19 mouse cellular contexts compared by ENCODE assay signal in the genomic region with DNA sequence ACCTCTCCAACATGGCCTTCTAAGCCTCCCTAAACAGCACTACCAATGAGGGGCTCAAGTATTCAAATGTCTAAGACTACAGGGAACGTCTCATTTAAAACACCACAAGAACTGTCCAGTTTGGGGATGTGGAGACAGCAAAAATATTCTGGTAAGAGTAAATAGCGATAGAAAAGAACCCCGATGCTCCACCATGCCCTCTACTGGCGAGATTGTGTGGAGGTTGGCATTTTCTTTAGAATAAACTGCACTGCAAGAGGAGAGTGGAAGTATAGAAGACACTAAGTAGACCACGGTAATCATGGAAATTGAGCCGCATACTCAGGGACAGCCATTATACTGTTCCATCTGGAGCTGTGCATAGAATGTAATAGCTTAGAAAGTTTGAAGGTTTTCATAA. TPM values are rescaled to one million over a fixed set of nuclear protein-coding genes. Genes with fewer than 3 reads are reported as not detected.
A peak's percentile ranks its signal among the peaks of the same experiment; 100 is the strongest.
DNase-seq lines count a peak whose midpoint lies in the region; ATAC-seq and TF ChIP-seq lines count a peak whose summit lies in the region.
"Had no signal": no experiment of that assay in that cellular context is flagged by ENCODE, and none has a peak within 500 bp of the region (broad histone marks: within the 10 kb centered on the region; RNA-seq: fewer than 3 reads in every experiment).

No protein-coding gene starts in this region.

- ATAC-seq in hindbrain, postnatal 0 days: no peak
- no peak for ATAC-seq in hindbrain, embryonic 12.5 days (ENCODE audit: low FRiP score)
- no peak for ATAC-seq in lung, postnatal 0 days
- no peak for ATAC-seq in midbrain, embryonic 14.5 days (ENCODE audit: low FRiP score, low TSS enrichment)
- ATAC-seq: hindbrain, embryonic 16.5 days had no signal

- no peak for TF ChIP-seq POLR2A in lung, adult 2 months (IDR thresholded peaks at IDR 0.05; ENCODE audit: borderline replicate concordance, extremely low read depth, low read depth, low read length)

- no peak overlapping the region for H3K4me3 ChIP-seq in hindbrain, postnatal 0 days (ENCODE audit: low read length)
- H3K4me3 ChIP-seq in hindbrain, embryonic 12.5 days: no peak overlapping the region
- H3K4me3 ChIP-seq in lung, postnatal 0 days (ENCODE audit: low read depth, low read length): no peak overlapping the region
- no peak overlapping the region for H3K4me3 ChIP-seq in lung, adult 2 months (replicated peaks; ENCODE audit: extremely low read depth, low read depth, low read length)
- H3K4me3 ChIP-seq in midbrain, embryonic 14.5 days (replicated peaks; ENCODE audit: low read depth, low read length): no peak overlapping the region
- H3K4me3 ChIP-seq: embryonic facial prominence, embryonic 12.5 days; limb, embryonic 13.5 days; neural tube, embryonic 13.5 days; stomach, embryonic 15.5 days had no signal

- no peak for TF ChIP-seq EP300 in lung, postnatal 0 days (IDR thresholded peaks at IDR 0.05)

- H3K27ac ChIP-seq in hindbrain, postnatal 0 days: no peak overlapping the region
- H3K27ac ChIP-seq in hindbrain, embryonic 12.5 days: no peak overlapping the region
- no peak overlapping the region for H3K27ac ChIP-seq in lung, postnatal 0 days (ENCODE audit: low read length)
- H3K27ac ChIP-seq in midbrain, embryonic 14.5 days (replicated peaks; ENCODE audit: low read depth, low read length): no peak overlapping the region
- H3K27ac ChIP-seq: embryonic facial prominence, embryonic 12.5 days; limb, embryonic 13.5 days; neural tube, embryonic 13.5 days; stomach, embryonic 15.5 days had no signal

- H3K4me2 ChIP-seq in hindbrain, postnatal 0 days (ENCODE audit: low read depth, low read length): no peak overlapping the region
- H3K4me2 ChIP-seq in hindbrain, embryonic 12.5 days (replicated peaks): no peak overlapping the region
- no peak overlapping the region for H3K4me2 ChIP-seq in lung, postnatal 0 days (replicated peaks; ENCODE audit: low read depth, low read length)
- H3K4me2 ChIP-seq in midbrain, embryonic 14.5 days (ENCODE audit: low read length): no peak overlapping the region
- H3K4me2 ChIP-seq: embryonic facial prominence, embryonic 12.5 days; limb, embryonic 13.5 days; neural tube, embryonic 13.5 days; stomach, embryonic 15.5 days had no signal

- TF ChIP-seq CTCF in hindbrain, postnatal 0 days (IDR thresholded peaks at IDR 0.05; ENCODE audit: low read depth): peak; percentile 23; the same call in 1 of the 2 replicates
- TF ChIP-seq CTCF in lung, postnatal 0 days (IDR thresholded peaks at IDR 0.05): peak; percentile 48
- TF ChIP-seq CTCF in lung, adult 2 months (IDR thresholded peaks at IDR 0.05; ENCODE audit: insufficient read depth, low read length): no peak

- no peaks in the 10 kb centered on the region for H3K27me3 ChIP-seq in hindbrain, postnatal 0 days (ENCODE audit: insufficient read depth, low read length)
- H3K27me3 ChIP-seq in hindbrain, embryonic 12.5 days: no peaks in the 10 kb centered on the region; the same call in 1 of the 2 replicates
- no peaks in the 10 kb centered on the region for H3K27me3 ChIP-seq in lung, postnatal 0 days (replicated peaks; ENCODE audit: insufficient read depth, low read length)
- no peaks in the 10 kb centered on the region for H3K27me3 ChIP-seq in splenic B cell, adult 2 months (ENCODE audit: control insufficient read depth, insufficient read depth, low read length, poor library complexity, severe bottlenecking)
- no peaks in the 10 kb centered on the region for H3K27me3 ChIP-seq in midbrain, embryonic 14.5 days (ENCODE audit: control insufficient read depth, insufficient read depth, low read length)
- H3K27me3 ChIP-seq: embryonic facial prominence, embryonic 12.5 days; limb, embryonic 13.5 days; neural tube, embryonic 13.5 days; stomach, embryonic 15.5 days had no signal

- DNase-seq in hindbrain, postnatal 0 days (ENCODE audit: low spot score): no peak
- DNase-seq in lung, postnatal 0 days (ENCODE audit: low spot score): no peak
- no peak for DNase-seq in lung, adult 2 months
- DNase-seq in ES-CJ7 (ENCODE audit: low read depth, low spot score): peak; percentile 21
- peak; percentile 36 for DNase-seq in splenic B cell, adult 2 months (ENCODE audit: low read depth, low spot score)
- DNase-seq in midbrain, embryonic 14.5 days: no peak
- no peak for DNase-seq in embryo, embryonic 9.5 days (ENCODE audit: extremely low spot score)
- DNase-seq: adrenal gland, postnatal 14 days; cerebellum, postnatal 14 days; heart, adult 18-20 months; heart, postnatal 10 days; kidney, postnatal 10 days; lung, postnatal 4 days had no signal

- H3K36me3 ChIP-seq in hindbrain, postnatal 0 days (ENCODE audit: insufficient read depth, low read length): no peaks in the 10 kb centered on the region
- no peaks in the 10 kb centered on the region for H3K36me3 ChIP-seq in hindbrain, embryonic 12.5 days
- H3K36me3 ChIP-seq in lung, postnatal 0 days (ENCODE audit: insufficient read depth, low read length): no peaks in the 10 kb centered on the region
- H3K36me3 ChIP-seq in splenic B cell, adult 2 months (ENCODE audit: control insufficient read depth, insufficient read depth, low read length, poor library complexity, severe bottlenecking): no peaks in the 10 kb centered on the region
- no peaks in the 10 kb centered on the region for H3K36me3 ChIP-seq in midbrain, embryonic 14.5 days (ENCODE audit: control insufficient read depth, insufficient read depth, low read length)
- H3K36me3 ChIP-seq: embryonic facial prominence, embryonic 12.5 days; limb, embryonic 13.5 days; neural tube, embryonic 13.5 days; stomach, embryonic 15.5 days had no signal

- H3K4me1 ChIP-seq in hindbrain, postnatal 0 days (ENCODE audit: insufficient read depth, low read length): no peaks in the 10 kb centered on the region
- H3K4me1 ChIP-seq in hindbrain, embryonic 12.5 days: peaks cover 21% of the 10 kb centered on the region
- peaks cover 3% of the 10 kb centered on the region; the same call in 1 of the 2 replicates for H3K4me1 ChIP-seq in lung, postnatal 0 days (ENCODE audit: insufficient read depth, low read depth, low read length)
- H3K4me1 ChIP-seq in lung, adult 2 months (ENCODE audit: control insufficient read depth, insufficient read depth, low read length): no peaks in the 10 kb centered on the region
- H3K4me1 ChIP-seq in midbrain, embryonic 14.5 days (ENCODE audit: control insufficient read depth, insufficient read depth, low read length): peaks cover 14% of the 10 kb centered on the region

- WGBS in hindbrain, postnatal 0 days: 85% methylated on average over 6 of the region's 6 CpGs
- WGBS in hindbrain, embryonic 12.5 days: 86% methylated on average over 6 of the region's 6 CpGs
- 88% methylated on average over 6 of the region's 6 CpGs for WGBS in lung, postnatal 0 days
- WGBS in lung, adult 2 months: 87% methylated on average over 6 of the region's 6 CpGs
- WGBS in midbrain, embryonic 14.5 days: 85% methylated on average over 6 of the region's 6 CpGs

- H3K9me3 ChIP-seq in hindbrain, postnatal 0 days (ENCODE audit: low read length): no peaks in the 10 kb centered on the region
- no peaks in the 10 kb centered on the region for H3K9me3 ChIP-seq in hindbrain, embryonic 12.5 days (replicated peaks)
- no peaks in the 10 kb centered on the region for H3K9me3 ChIP-seq in lung, postnatal 0 days (ENCODE audit: low read length)
- H3K9me3 ChIP-seq in midbrain, embryonic 14.5 days (ENCODE audit: control insufficient read depth, low read length): no peaks in the 10 kb centered on the region
- H3K9me3 ChIP-seq: embryonic facial prominence, embryonic 12.5 days; limb, embryonic 13.5 days; neural tube, embryonic 13.5 days; stomach, embryonic 15.5 days had no signal

- H3K9ac ChIP-seq in hindbrain, postnatal 0 days (replicated peaks; ENCODE audit: low read length): no peak overlapping the region
- H3K9ac ChIP-seq in hindbrain, embryonic 12.5 days: no peak overlapping the region
- H3K9ac ChIP-seq in lung, postnatal 0 days (replicated peaks; ENCODE audit: low read depth): no peak overlapping the region
- H3K9ac ChIP-seq in midbrain, embryonic 14.5 days (replicated peaks; ENCODE audit: low read length): no peak overlapping the region
- H3K9ac ChIP-seq: embryonic facial prominence, embryonic 12.5 days; limb, embryonic 13.5 days; neural tube, embryonic 13.5 days; stomach, embryonic 15.5 days had no signal

RNA-seq across cellular contexts. Expression of gene Trub1, which starts 38.8 kb away (rescaled TPM):
- total RNA-seq in hindbrain, postnatal 0 days (2014; rRNA removed): 12.7 TPM in 2 replicates
- 13.8 and 14.0 TPM in 2 replicates for polyA plus RNA-seq in hindbrain, postnatal 0 days (2015; fragmentation: Nextera tagmentation; extraction: Ambion mirVana)
- polyA plus RNA-seq in hindbrain, embryonic 12.5 days (2016; fragmentation: Nextera tagmentation; extraction: Ambion mirVana): 15.9 and 18.9 TPM in 2 replicates
- polyA plus RNA-seq in lung, postnatal 0 days (2015; fragmentation: Nextera tagmentation; extraction: Ambion mirVana): 8.5 and 9.0 TPM in 2 replicates
- polyA plus RNA-seq in lung, adult 2 months (2012; rRNA removed): 2.8 and 3.4 TPM in 2 replicates
- 13.1 and 15.6 TPM in 2 replicates for polyA plus RNA-seq in midbrain, embryonic 14.5 days (2014; fragmentation: Nextera tagmentation; extraction: Ambion mirVana)

RNA-seq across cellular contexts. Expression of gene Fam160b1, which starts 53.4 kb away (rescaled TPM):
- 18.2 and 19.7 TPM in 2 replicates for total RNA-seq in hindbrain, postnatal 0 days (2014; rRNA removed)
- 10.9 and 11.2 TPM in 2 replicates for polyA plus RNA-seq in hindbrain, postnatal 0 days (2015; fragmentation: Nextera tagmentation; extraction: Ambion mirVana)
- polyA plus RNA-seq in hindbrain, embryonic 12.5 days (2016; fragmentation: Nextera tagmentation; extraction: Ambion mirVana): 19.6 TPM in 2 replicates
- polyA plus RNA-seq in lung, postnatal 0 days (2015; fragmentation: Nextera tagmentation; extraction: Ambion mirVana): 14.7 and 14.9 TPM in 2 replicates
- 12.7 and 17.5 TPM in 2 replicates for polyA plus RNA-seq in lung, adult 2 months (2012; rRNA removed)
- 16.2 and 18.6 TPM in 2 replicates for polyA plus RNA-seq in midbrain, embryonic 14.5 days (2014; fragmentation: Nextera tagmentation; extraction: Ambion mirVana)

Comparison
In these comparisons a context has a peak if more than half of its experiments do, and no peak if none do; other contexts are left out.
1. DNase-seq: peak in ES-CJ7 (single experiment) and splenic B cell, adult 2 months (single experiment); none in hindbrain, postnatal 0 days (single experiment), lung, postnatal 0 days (single experiment), lung, adult 2 months (single experiment), midbrain, embryonic 14.5 days (single experiment) and embryo, embryonic 9.5 days (single experiment).